Mouse (Mus musculus) heart, adult 2 months (tissue): Measurements from ENCODE around the gene Csf3r.

Experiments used
- CTCF ChIP-seq: fragments of 200-600 bp; IDR thresholded peaks from 2 replicates; pipeline ENCODE4 v1.8.1; 2022; ENCODE audit warnings: antibody characterized with exemption, mild to moderate bottlenecking, moderate library complexity
- EP300 ChIP-seq: fragments of 200-500 bp; IDR thresholded peaks from 2 replicates; pipeline ENCODE4 v1.6.1; 2011; ENCODE audit warnings: low read depth, low read length, control low read depth; ENCODE audit not compliant: insufficient read depth
- POLR2A ChIP-seq: fragments of 200-500 bp; IDR thresholded peaks from 2 replicates; pipeline ENCODE4 v1.6.1; 2011; ENCODE audit warnings: mild to moderate bottlenecking, low read depth, low read length, control low read depth; ENCODE audit not compliant: insufficient read depth

DNA sequence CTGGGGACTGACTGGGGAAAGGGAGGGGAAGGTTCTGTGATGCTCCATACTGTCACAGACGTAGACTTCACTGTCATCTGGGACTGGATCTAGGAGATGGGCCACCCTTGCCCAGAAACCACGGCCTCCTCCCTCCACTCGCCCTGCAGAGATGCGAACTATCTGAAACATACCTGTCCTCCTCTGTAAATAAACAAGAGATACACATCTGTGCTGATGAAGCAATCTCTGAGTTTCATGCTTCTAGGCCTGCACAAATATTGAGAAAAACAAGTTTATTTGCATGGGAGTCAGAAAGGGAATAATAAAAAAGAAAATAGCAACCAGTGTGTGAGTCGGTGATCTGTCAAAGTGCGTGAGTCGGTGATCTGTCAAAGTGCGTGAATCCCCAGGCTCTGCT, 67.5 kb downstream of the Csf3r start:
- TF ChIP-seq CTCF (no peak), POLR2A (no peak), EP300 (no peak)
